In the genomic region with DNA sequence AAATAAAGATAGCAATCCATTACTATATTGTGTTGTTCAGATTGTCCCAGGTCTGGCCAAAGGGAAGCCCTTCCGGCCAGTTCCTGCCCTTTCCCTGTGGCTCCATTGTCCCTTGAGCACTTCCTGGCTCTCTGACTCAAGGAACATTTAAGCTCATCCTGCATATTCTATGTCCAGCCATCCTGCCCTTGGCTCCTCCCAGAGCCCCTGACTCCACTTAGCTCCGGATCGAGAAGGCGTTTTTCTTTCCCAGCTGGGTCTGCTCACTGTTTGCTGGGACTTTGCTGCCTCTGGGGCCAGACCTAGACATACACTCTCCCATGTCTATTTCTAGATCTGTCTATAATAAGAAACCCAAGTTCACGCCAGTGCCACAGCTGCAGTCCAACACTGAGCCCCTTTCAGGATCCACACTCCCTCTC, we compare ENCODE assay signal across 8 mouse cellular contexts. TPM values are rescaled to one million over a fixed set of nuclear protein-coding genes. Genes with fewer than 3 reads are reported as not detected.
DNase-seq lines count a peak whose midpoint lies in the region; ATAC-seq lines count a peak whose summit lies in the region.

No protein-coding gene starts in this region.

- peak; percentile 15 to 42 for DNase-seq in adrenal gland, adult (ENCODE audit: inconsistent age in 2 of 2, low spot score in 1 of 2)
- no peak for DNase-seq in adrenal gland, postnatal 10 days
- DNase-seq in lung, adult 18-20 months: peak; percentile 33 to 61
- no peak for DNase-seq in lung, postnatal 14 days

- peak; percentile 77 for ATAC-seq in kidney, embryonic 15.5 days (replicated peaks; ENCODE audit: low FRiP score)
- peak; percentile 47; the same call in 1 of the 2 replicates for ATAC-seq in neural tube, embryonic 13.5 days (ENCODE audit: low read depth)
- no peak for ATAC-seq in frontal cortex, adult (ENCODE audit: low TSS enrichment)
- no peak for ATAC-seq in erythroblast, adult 5-6 weeks (replicated peaks; ENCODE audit: low FRiP score, poor library complexity, severe bottlenecking)

- 0 out of 2 replicates have a peak overlapping the region, but pooled peaks have one; percentile 2 for H3K4me2 ChIP-seq in kidney, embryonic 15.5 days
- H3K4me2 ChIP-seq in neural tube, embryonic 13.5 days: no peak overlapping the region

- H3K9me3 ChIP-seq in kidney, embryonic 15.5 days (replicated peaks): no peaks in the 10 kb centered on the region
- H3K9me3 ChIP-seq in neural tube, embryonic 13.5 days: no peaks in the 10 kb centered on the region

- H3K36me3 ChIP-seq in kidney, embryonic 15.5 days: no peaks in the 10 kb centered on the region
- H3K36me3 ChIP-seq in neural tube, embryonic 13.5 days: no peaks in the 10 kb centered on the region

- no peak overlapping the region for H3K4me3 ChIP-seq in kidney, embryonic 15.5 days (replicated peaks)
- no peak overlapping the region for H3K4me3 ChIP-seq in neural tube, embryonic 13.5 days

- peak overlapping the region; percentile 85 for H3K27ac ChIP-seq in kidney, embryonic 15.5 days
- H3K27ac ChIP-seq in neural tube, embryonic 13.5 days (replicated peaks): peak overlapping the region; percentile 79

- peaks cover 41% of the 10 kb centered on the region for H3K4me1 ChIP-seq in kidney, embryonic 15.5 days
- H3K4me1 ChIP-seq in neural tube, embryonic 13.5 days (replicated peaks): peaks cover 12% of the 10 kb centered on the region; the same call in 1 of the 2 replicates

- H3K9ac ChIP-seq in kidney, embryonic 15.5 days: no peak overlapping the region
- no peak overlapping the region for H3K9ac ChIP-seq in neural tube, embryonic 13.5 days

- H3K27me3 ChIP-seq in kidney, embryonic 15.5 days: no peaks in the 10 kb centered on the region
- no peaks in the 10 kb centered on the region for H3K27me3 ChIP-seq in neural tube, embryonic 13.5 days

- 17% methylated on average over 5 of the region's 5 CpGs for WGBS in kidney, embryonic 15.5 days
- WGBS in neural tube, embryonic 13.5 days: 56% methylated on average over 5 of the region's 5 CpGs

RNA-seq across cellular contexts. Expression of a gene that starts 26.1 kb away (rescaled TPM):
- total RNA-seq in adrenal gland, postnatal 10 days (2021): 10 to 100 TPM; 13.8 to 20.5 TPM
- polyA plus RNA-seq in kidney, embryonic 15.5 days (2015; fragmentation: Nextera tagmentation; extraction: Ambion mirVana): 11.8 and 14.1 TPM in 2 replicates
- polyA plus RNA-seq in neural tube, embryonic 13.5 days (2015; fragmentation: Nextera tagmentation; extraction: Ambion mirVana): 13.6 and 15.3 TPM in 2 replicates
- 2.1 and 3.3 TPM in 2 replicates for total RNA-seq in erythroblast, adult 5-6 weeks (2015; ENCODE audit: low replicate concordance)
- total RNA-seq in erythroblast, adult 5-6 weeks (2017; ENCODE audit: low replicate concordance): 0.84 and 2.0 TPM in 2 replicates

RNA-seq across cellular contexts. Expression of a gene that starts 55.5 kb away (rescaled TPM):
- total RNA-seq in adrenal gland, postnatal 10 days (2021): 100 to 1,000 TPM; 113 to 117 TPM
- 109 and 115 TPM in 2 replicates for polyA plus RNA-seq in kidney, embryonic 15.5 days (2015; fragmentation: Nextera tagmentation; extraction: Ambion mirVana)
- 103 and 108 TPM in 2 replicates for polyA plus RNA-seq in neural tube, embryonic 13.5 days (2015; fragmentation: Nextera tagmentation; extraction: Ambion mirVana)
- total RNA-seq in erythroblast, adult 5-6 weeks (2015; ENCODE audit: low replicate concordance): 7.7 and 10.7 TPM in 2 replicates
- 22.4 and 39.9 TPM in 2 replicates for total RNA-seq in erythroblast, adult 5-6 weeks (2017; ENCODE audit: low replicate concordance)

Comparison
In these comparisons a context has a peak if more than half of its experiments do, and no peak if none do; other contexts are left out.
1. DNase-seq: peak in adrenal gland, adult (2 of 2) and lung, adult 18-20 months (2 of 2); none in adrenal gland, postnatal 10 days (single experiment) and lung, postnatal 14 days (single experiment).
2. ATAC-seq: peak in kidney, embryonic 15.5 days (single experiment) and neural tube, embryonic 13.5 days (single experiment); none in frontal cortex, adult (single experiment) and erythroblast, adult 5-6 weeks (single experiment).